Mouse (Mus musculus): ENCODE data around the gene Eapp.
"Not testable (repeated sequence)": the region's sequence is repeated elsewhere in the genome, so short reads cannot be mapped to it uniquely, and the experiment has no call there.

Eapp gene

DNA sequence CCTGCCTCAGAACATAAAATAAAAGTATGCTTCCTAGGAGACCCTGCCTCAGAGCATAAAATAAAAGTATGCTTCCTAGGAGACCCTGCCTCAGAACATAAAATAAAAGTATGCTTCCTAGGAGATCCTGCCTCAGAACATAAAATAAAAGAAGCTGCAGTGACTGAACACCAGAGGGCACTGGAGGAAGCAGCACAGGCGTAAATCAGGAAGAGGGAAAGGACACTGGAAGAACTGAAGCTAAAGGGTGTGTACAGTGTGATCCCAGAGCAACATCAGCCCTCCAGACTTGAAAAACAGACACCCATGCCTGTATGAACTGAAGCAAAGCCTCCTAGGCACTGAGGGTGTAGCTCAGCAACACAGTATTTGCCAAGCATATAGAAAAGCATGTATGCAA, 12.5 kb downstream of the Eapp start:
- no peak for DNase-seq (ENCODE audit: low read depth, low spot score)

GRCm38 (mm10) chr12:54676709-54677108, 19.0 kb downstream of the Eapp start:
- no peak for DNase-seq (ENCODE audit: low read depth, low spot score)

DNA sequence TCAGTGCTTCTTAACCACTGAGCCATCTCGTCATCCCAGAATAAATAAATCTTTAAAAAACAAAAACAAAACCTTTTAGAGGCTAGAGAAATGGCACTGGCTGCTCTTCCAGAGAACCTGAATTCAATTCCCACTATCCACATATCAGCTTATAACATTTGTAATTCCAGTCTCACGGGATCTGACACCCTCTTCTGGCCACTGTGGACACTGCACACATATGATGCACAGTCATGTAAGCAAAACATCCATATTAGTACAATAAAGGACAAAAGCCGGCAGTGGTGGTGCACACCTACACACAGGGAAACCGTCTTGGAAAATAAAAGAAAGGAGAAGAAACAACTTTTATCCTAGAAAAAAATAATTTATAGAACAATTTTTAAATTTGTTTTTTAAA, 20.3 kb downstream of the Eapp start:
- no peak for DNase-seq (ENCODE audit: low read depth, low spot score)

DNA sequence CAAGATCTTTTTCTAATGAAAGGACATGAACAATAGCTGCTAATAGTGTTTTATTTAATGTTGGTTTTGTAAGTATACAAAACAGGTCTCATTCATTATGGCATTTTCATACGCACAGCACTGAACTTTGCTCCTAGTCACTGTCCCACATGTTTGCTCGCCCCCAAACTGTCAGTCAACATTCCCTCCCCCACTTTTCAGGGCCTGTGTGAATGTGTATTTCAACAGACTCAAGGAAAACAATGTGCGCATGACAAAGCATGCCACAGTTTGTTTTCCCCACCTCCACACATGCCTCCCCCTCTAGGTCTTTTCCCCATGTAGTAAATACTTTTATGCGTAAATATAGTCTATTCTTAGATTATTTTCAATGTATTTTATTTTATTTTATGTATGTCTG, 24.4 kb downstream of the Eapp start:
- no peak for DNase-seq (ENCODE audit: low read depth, low spot score)

GRCm38 (mm10) chr12:54668141-54668540, 27.6 kb downstream of the Eapp start:
- no peak for DNase-seq (ENCODE audit: low read depth, low spot score)

DNA sequence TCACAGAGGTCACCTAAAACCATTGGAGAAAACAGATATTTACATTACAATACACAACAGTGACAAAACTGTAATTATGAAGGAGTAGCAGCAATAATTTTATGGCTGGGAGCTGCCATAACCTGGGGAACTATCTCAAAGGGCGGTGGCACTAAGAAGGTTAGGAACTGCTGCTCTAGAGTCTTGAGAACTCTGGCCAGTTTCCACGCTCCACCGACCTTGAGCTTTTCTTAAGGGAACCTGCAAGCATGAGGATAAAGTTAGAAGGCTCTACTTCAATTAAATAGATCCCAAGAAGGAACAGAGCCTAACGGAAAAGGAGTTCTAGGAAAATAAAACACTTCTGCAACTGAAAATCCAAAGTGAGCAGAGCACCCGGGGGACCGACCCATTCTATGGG, 30.2 kb downstream of the Eapp start:
- DNase-seq (ENCODE audit: low read depth, low spot score), result no peak

GRCm38 (mm10) chr12:54661470-54661869, 34.2 kb downstream of the Eapp start:
- not testable (repeated sequence) for DNase-seq (ENCODE audit: low read depth, low spot score)

GRCm38 (mm10) chr12:54659901-54660300, 35.8 kb downstream of the Eapp start:
- no peak for DNase-seq (ENCODE audit: low read depth, low spot score)

GRCm38 (mm10) chr12:54658425-54659092, 37.1 kb downstream of the Eapp start:
- DNase-seq (ENCODE audit: low read depth, low spot score), result no peak

DNA sequence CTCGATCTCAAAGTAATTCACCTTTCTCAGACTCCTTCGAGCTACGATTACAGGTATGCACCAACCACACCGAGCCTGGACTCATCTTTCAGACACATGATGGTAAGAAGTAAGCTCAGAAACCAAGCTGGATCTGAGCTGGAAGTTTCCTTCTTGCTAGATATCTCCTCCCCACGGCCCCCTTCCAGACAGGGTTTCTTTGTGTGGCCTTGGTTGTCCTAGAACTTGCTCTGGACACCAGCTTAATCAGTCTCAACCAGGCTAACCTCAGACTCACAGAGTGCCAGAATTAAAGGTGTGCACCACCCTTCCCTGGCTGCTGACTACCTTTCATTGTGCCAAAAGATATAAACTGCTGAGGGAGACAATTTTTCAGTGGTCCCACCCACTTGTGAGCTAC, 37.7 kb downstream of the Eapp start:
- no peak for DNase-seq (ENCODE audit: low read depth, low spot score)

DNA sequence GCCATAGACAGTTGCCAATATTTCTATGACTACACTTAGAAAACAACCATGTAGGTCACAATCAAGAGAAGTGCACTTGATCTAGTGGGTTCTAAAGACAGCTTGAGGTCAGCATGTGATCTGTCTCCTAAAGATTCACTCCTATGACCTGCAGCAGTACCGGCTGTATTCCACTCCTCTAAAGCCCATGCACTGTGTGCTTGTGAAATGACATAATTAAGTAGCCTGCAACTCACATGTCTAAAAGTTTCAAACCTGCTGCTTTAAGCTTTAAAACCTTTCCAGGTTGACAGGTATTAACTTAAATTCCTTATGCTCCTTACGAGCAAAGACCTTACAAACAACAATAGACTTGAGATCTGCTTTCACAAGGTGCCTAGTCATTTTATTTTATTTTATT, 38.5 kb downstream of the Eapp start:
- DNase-seq (ENCODE audit: low read depth, low spot score), result no peak

GRCm38 (mm10) chr12:54656396-54657171, 39.1 kb downstream of the Eapp start, which contains the start of gene Sptssa:
Sptssa (minus strand) TSS chr12:54656573.
- peak; percentile 92 for DNase-seq (ENCODE audit: low read depth, low spot score)

DNA sequence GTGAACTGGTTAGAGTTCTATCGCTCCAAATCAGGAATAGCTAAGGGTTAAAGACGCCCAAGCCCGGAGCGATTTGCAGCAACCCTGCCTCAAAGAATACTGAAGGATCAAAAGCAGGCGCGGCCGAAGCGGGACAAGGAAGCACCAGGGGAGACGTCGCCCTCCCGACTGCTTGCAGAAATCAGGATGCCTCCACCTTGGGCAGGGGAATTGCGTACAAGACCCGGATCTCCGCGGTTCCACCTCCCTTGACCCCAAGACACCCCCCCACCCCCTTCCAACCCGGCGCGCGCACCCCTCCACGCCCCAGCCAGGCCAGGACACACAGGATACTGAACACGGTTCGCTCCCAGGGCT, 39.7 kb downstream of the Eapp start:
- no peak for DNase-seq (ENCODE audit: low read depth, low spot score)

GRCm38 (mm10) chr12:54655292-54656038, 40.2 kb downstream of the Eapp start:
- no peak for DNase-seq (ENCODE audit: low read depth, low spot score)

DNA sequence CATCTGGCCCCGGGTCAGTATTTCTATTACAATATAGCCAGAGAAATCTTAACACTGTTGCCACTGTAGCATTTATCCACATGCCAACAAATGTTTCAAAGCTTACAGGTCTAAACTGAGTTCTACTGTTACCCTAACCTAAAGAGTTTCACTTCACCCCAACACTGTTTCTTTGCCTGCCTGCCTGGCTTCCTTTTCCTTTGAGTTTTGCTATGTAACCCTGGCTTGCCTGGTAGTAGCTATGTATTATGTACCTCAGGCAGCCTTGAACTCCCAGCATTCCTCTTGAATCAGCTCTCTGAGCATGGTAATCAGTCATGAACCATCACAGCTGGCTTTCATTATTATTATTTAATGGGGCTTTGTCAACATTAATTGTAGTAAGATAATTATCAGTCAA, 41.0 kb downstream of the Eapp start:
- no peak for DNase-seq (ENCODE audit: low read depth, low spot score)

DNA sequence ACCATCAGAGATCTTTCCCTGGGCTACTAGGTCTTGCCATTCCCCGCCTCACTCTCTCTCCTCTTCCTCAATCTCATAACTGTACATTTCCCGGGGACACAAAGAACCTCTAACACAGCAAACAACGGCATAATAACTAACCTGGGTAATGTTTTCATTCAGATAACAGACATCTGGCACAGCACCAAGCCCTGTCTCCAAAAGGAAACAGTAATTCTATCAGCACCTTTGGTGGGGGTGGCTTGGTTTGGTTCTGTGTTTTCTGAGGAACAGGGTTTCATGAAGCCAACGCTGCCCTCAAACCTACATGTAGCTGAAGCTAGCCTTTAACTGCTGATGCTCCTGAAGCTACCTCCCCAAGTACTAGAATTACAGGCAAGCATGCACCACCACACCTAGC, 41.6 kb downstream of the Eapp start:
- DNase-seq (ENCODE audit: low read depth, low spot score), result no peak

DNA sequence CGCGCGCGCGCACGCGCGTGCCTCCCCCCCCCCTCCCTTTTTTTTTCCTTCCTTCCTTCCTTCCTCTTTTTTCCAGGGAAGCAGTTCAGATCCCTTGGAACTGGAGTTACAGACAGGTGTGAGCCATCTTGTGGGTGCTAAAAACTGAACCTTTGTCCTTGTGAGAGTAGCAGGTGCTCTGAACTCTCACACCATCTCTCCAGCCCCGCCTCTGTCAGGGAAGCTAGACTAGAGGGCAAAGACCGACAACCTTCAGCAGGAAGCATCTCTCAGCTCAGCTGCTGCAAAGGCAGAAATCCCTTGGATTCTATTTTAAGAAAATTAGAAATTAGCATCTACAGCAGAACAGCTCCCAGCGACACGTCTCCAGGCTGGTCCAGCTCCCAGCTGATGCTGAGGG, 43.4 kb downstream of the Eapp start:
- no peak for DNase-seq (ENCODE audit: low read depth, low spot score)

DNA sequence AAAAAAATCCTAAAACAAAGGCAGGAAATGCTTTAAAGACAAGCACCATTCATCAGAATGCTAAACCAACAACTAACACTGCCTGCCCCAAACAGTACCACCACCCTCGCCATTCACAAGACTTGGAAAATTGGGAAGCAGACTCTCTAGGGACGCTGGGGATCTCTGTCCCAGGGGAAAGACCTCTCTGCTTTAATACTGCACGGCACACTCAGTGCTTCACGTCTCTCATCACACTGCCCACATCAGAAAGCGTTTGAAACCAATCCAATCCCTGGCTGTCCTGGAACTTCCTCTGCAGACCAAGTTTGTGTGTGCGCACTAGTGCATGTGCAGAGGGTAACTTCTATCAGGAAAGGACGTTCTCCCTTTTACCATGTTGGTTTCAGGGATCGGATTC, 43.9 kb downstream of the Eapp start:
- DNase-seq (ENCODE audit: low read depth, low spot score), result no peak

DNA sequence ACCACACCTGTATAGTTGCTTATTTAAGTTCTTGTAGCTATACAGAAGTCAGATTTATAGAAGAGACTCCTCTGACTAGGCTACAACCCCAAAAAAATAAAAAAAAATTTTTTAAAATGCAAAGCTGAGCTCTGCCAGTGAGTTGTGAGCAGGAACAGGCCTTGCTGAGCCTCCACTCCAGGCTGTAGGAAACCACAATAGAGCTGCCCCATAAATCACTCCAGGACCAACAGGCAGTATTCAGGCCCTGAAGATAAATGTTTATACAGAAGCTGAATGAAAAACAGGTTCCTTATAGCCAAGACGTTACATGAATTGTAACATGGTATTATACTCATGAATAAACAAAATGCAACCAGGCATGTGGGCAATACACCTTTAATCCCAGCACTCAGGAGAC, 44.5 kb downstream of the Eapp start:
- peak; percentile 22 for DNase-seq (ENCODE audit: low read depth, low spot score)

DNA sequence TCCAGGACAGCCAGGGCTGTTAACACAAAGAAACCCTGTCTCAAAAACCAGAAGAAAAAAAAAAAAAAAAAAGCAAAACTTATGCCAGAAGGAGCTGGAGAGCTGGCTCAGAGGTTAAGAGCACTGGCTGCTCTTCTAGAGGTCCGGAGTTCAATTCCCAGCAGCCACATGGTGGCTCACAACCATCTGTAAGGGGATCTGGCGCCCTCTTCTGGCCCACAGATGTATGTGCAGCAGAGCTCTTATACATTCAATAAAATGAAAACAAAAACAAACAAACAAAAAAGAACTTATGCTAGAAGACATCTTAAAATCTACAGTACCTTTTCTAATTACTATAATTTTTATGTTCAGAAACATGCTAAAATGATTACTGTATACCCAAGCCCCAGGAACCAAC, 50.8 kb downstream of the Eapp start:
- no peak for DNase-seq (ENCODE audit: low read depth, low spot score)

DNA sequence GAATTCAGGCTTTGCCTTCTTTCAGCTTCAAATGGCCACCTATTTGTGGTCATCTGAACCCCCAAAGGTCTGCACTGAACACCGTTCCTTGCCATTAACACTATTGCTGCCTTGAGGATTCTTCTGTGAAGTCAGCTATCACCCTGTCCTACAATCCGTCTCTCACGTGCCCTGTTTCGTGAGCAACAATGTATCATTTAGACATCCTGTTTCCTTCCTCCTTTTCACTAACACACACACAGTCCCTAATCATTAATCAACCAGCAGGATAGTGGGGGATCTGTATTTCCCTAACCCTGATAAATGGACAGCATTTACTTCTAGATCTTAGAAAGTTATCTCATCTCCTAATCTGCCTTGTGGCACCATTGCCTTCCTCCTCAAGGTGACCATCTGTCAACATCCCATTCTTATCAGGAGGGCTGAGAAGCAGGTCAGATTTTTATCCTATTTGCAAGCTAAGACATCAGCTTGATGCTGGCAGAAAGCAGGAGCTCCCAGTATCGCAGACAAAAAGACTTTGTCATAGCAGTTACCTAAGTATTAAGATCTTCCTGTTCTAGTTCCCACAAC, 52.3 kb downstream of the Eapp start:
- DNase-seq (ENCODE audit: low read depth, low spot score), result no peak

DNA sequence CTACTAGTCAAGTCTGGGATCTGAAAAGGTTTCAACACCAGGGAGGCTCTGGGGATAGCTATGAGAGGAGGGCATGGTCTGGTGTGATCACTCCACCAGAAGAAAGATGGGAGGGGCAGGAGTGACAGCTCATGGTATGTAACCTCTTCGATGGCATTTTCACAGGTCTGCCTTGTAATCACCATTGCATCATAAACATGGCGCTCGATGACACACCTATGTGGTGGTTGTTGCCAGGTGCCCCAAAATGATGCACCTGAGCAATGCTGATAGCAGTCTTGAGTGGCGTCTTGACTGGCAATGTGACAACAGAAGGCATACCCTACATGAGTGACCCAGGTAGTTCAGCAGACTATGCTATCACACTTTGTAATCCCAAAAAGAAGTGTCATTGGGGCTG, 54.3 kb downstream of the Eapp start:
- DNase-seq (ENCODE audit: low read depth, low spot score), result no peak
